Mouse (Mus musculus): ENCODE measurements around the gene Exd2. TPM values are rescaled to one million over a fixed set of nuclear protein-coding genes. Genes with fewer than 3 reads are reported as not detected.

The Exd2 gene
- polyA plus RNA-seq, 1 experiment, result 9.1 TPM

GRCm38 (mm10) chr12:80549646-80550045 lies 86.8 kb downstream of the Exd2 start:
- H3K4me2 ChIP-seq (ENCODE audit: low read depth), result no peak overlapping the region
- no peaks in the 10 kb centered on the region for H3K79me2 ChIP-seq (ENCODE audit: control insufficient read depth, insufficient read depth)
- no peak overlapping the region for H3ac ChIP-seq (ENCODE audit: control insufficient read depth, insufficient read length)
- H3K4me3 ChIP-seq, result no peak overlapping the region
- H3K36me3 ChIP-seq (ENCODE audit: control insufficient read depth, insufficient read depth), result no peaks in the 10 kb centered on the region
- TF ChIP-seq MYOG (IDR thresholded peaks at IDR 0.05; ENCODE audit: control insufficient read depth in 1 of 3, insufficient read depth in 1 of 3, insufficient read length in 2 of 3, low read depth in 2 of 3), result no peak
- TF ChIP-seq E2F4 (IDR thresholded peaks at IDR 0.05; ENCODE audit: insufficient read depth), result no peak
- no peak for TF ChIP-seq MAX (IDR thresholded peaks at IDR 0.05; ENCODE audit: low read depth)
- no peak for TF ChIP-seq POLR2A (IDR thresholded peaks at IDR 0.05; ENCODE audit: insufficient read length, low read depth)
- TF ChIP-seq POLR2AphosphoS2 (IDR thresholded peaks at IDR 0.05; ENCODE audit: insufficient read length, low read depth), result no peak
- TF ChIP-seq REST (IDR thresholded peaks at IDR 0.05; ENCODE audit: insufficient read depth, insufficient read length), result no peak
- no peak for TF ChIP-seq CEBPB (IDR thresholded peaks at IDR 0.05; ENCODE audit: insufficient read depth, poor library complexity, severe bottlenecking)
- no peak for TF ChIP-seq MYOD1 (IDR thresholded peaks at IDR 0.05; ENCODE audit: control insufficient read depth in 1 of 3, insufficient read length in 2 of 3, low read depth in 2 of 3)
- peaks cover 37% of the 10 kb centered on the region for H3K27me3 ChIP-seq (ENCODE audit: control insufficient read depth, insufficient read depth, insufficient read length)

Other genes starting within 250 kb of the Exd2 start
- 166 TPM for gene Actn1, start 202.7 kb upstream of the Exd2 start, polyA plus RNA-seq (2012; fragmentation: generic; extraction: Trizol)
- gene Dcaf5, start 26.5 kb upstream of the Exd2 start, polyA plus RNA-seq (2012; fragmentation: generic; extraction: Trizol), result 17.7 TPM
- gene Galnt16, start 55.2 kb downstream of the Exd2 start, polyA plus RNA-seq (2012; fragmentation: generic; extraction: Trizol), result 0.11 TPM
- 16.6 TPM for gene Slc39a9, start 180.8 kb downstream of the Exd2 start, polyA plus RNA-seq (2012; fragmentation: generic; extraction: Trizol)
- gene Erh, start 181.2 kb downstream of the Exd2 start, polyA plus RNA-seq (2012; fragmentation: generic; extraction: Trizol), result 164 TPM
- gene Plekhd1, start 229.5 kb downstream of the Exd2 start, polyA plus RNA-seq (2012; fragmentation: generic; extraction: Trizol), result not detected